Mouse (Mus musculus) bone marrow macrophage, adult 2 months (primary cell): ENCODE measurements around the gene Dhx32. TPM values are rescaled to one million over a fixed set of nuclear protein-coding genes. Genes with fewer than 3 reads are reported as not detected.
"Not testable (repeated sequence)": the region's sequence is repeated elsewhere in the genome, so short reads cannot be mapped to it uniquely, and the experiment has no call there.

Source experiments
- H3K27ac ChIP-seq: 2 replicates; pipeline ENCODE4 v1.5.1; 2012; ENCODE audit warnings: low read depth, low read length; ENCODE audit not compliant: insufficient read depth
- H3K4me1 ChIP-seq: 2 replicates; pipeline ENCODE4 v1.6.1; 2012; ENCODE audit warnings: low read length; ENCODE audit not compliant: control insufficient read depth, insufficient read depth
- H3K4me3 ChIP-seq: 2 replicates; pipeline ENCODE4 v1.5.1; 2012; ENCODE audit warnings: mild to moderate bottlenecking, low read length, moderate library complexity; ENCODE audit not compliant: insufficient read depth
- CTCF ChIP-seq: IDR thresholded peaks from 2 replicates; pipeline ENCODE4 v1.5.1; 2012; ENCODE audit warnings: low read depth, mild to moderate bottlenecking, low read length, moderate library complexity
- POLR2A ChIP-seq: IDR thresholded peaks from 2 replicates; pipeline ENCODE4 v1.6.1; 2012; ENCODE audit warnings: mild to moderate bottlenecking, low read depth, low read length, borderline replicate concordance
- polyA plus RNA-seq: library from polyadenylated mRNA; stranded (reverse); fragments of >200 nt; gene quantifications from 2 replicates; pipeline ENCODE4 v1.2.4, GENCODE M21; 2012; ENCODE audit not compliant: missing spikeins, insufficient read depth, insufficient read length

Dhx32 gene
- polyA plus RNA-seq, 1 experiment: 13.7 TPM

DNA sequence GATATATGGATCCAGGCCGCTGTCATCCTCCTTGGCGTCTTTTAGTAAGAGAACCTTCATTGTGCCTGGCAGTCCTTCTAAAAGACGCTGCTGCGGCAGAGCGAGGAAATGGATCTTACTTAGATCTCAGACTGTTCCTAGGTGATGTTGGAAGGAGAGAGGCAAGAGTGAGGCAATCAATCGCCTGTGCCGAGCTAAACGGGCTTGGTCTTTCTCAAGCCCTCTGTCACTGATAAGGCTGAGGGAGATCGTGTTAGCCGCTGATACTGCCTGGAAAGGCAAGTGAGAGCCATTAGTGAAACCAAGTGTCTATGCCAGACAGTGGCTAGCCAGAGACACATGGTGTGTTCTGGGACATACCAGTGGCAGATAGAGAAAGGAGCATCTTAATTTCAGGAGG, 80.2 kb downstream of the Dhx32 start:
- Histone ChIP-seq H3K27ac (no peak overlapping the region), H3K4me3 (no peak overlapping the region), H3K4me1 (no peaks in the 10 kb centered on the region)
- TF ChIP-seq CTCF (no peak), POLR2A (no peak)

DNA sequence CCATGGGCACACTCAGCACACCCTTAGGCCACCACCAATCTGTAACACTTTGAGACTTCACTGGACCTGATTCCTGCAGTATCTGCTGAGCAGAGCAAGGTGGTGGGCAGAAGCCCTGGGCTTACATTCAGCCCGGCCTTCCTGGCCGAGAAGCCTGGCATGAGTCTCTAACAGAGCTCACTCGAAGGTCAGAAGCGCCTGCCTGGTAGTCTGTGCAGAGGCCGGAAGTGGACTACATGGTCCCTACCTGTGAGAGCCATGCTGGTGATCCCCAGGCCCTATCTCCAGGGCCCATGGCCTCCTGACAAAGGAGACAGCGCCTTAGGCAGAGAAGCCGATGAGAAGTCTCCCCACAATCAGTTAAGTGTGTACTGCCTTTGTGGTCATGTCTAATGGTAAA, 81.2 kb downstream of the Dhx32 start:
- Histone ChIP-seq H3K27ac (no peak overlapping the region), H3K4me3 (no peak overlapping the region), H3K4me1 (no peaks in the 10 kb centered on the region)
- TF ChIP-seq POLR2A (no peak), CTCF (no peak)

DNA sequence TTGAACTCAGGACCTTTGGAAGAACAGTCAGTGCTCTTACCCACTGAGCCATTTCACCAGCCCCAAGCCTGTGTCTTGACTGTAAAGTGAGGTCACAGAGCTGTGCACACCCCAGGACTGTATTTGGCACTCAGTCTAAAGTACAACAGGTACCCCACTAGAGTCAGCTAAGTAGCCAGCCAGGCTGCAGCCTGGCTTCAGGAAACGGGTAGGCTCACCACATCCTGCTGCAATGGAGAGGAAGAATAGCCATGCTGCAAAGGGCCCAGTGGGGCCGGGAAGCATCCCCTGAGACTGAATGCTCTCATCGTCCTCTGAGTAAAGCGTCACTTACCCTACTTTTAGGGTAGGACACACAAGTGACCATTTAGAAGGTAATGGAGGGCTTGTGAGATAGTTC, 82.6 kb downstream of the Dhx32 start:
- Histone ChIP-seq H3K4me3 (no peak overlapping the region), H3K27ac (no peak overlapping the region), H3K4me1 (no peaks in the 10 kb centered on the region)
- TF ChIP-seq CTCF (no peak), POLR2A (no peak)

DNA sequence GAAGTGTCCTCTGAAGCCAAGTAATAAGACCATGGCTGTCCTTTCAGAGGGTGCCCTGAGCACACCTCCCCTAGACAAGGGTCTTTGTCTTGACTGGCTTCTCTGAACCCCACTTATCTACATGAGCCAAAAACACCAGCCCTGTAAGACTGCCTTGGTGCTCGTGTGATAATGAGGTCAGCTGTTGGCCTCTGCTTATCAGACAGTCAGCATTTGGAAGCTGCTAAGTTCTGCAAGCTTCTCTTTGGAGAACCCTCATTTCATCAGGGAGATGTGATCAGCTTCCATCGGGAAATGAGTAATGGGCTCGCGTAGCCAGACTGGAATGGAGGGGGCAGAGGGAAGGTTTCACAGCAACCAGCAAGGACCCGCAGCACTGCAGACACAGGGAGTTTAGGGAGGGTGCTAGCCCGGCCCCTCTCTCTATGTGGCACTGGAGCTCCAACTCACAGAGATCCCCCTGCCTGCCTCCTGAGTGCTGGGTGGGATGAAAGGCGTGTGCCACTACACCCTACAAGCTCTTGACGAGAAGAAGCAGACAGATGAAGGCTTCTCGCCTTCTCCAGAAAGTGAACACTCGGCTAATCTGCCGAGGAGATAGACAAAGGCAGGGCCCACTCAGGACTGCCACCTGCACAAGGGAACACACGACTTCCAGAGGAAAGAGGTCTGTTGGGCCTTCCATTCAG, 84.4 kb downstream of the Dhx32 start:
- Histone ChIP-seq H3K4me1 (no peaks in the 10 kb centered on the region), H3K4me3 (no peak overlapping the region), H3K27ac (no peak overlapping the region)
- TF ChIP-seq CTCF (no peak), POLR2A (no peak)

DNA sequence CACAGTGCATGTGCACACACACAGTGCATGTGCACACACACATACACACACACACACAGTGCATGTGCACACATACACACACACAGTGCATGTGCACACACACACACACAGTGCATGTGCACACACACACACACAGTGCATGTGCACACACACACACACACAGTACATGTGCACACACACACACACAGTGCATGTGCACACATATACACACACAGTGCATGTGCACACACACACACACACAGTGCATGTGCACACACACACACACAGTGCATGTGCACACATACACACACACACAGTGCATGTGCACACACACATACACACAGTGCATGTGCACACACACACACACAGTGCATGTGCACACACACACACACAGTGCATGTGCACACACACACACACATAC, 96.9 kb downstream of the Dhx32 start:
- not testable (repeated sequence) for H3K4me3 ChIP-seq, H3K4me1 ChIP-seq, H3K27ac ChIP-seq

DNA sequence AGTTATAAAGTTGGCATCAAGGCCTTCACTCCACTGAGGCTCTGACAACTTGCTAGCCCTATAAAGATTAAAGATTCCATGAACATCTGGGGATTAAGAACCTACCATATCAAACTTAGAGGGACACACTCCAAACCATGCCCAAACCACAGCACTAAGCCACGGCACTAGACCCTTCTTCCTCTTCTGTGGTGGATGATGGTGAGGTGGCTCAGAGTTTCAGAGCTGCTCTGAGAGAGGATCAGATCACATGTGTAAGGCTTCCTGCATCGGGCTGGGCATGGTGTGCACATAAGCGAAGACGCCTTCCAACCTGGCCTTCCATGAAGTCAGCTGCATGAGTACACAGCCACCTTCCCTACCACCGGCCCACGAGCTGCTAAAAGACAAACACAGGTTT, 97.8 kb downstream of the Dhx32 start:
- no peak for TF ChIP-seq CTCF
- TF ChIP-seq POLR2A: no peak
- Histone ChIP-seq H3K27ac (no peak overlapping the region), H3K4me3 (no peak overlapping the region), H3K4me1 (no peaks in the 10 kb centered on the region; the same call in 1 of the 2 replicates)

DNA sequence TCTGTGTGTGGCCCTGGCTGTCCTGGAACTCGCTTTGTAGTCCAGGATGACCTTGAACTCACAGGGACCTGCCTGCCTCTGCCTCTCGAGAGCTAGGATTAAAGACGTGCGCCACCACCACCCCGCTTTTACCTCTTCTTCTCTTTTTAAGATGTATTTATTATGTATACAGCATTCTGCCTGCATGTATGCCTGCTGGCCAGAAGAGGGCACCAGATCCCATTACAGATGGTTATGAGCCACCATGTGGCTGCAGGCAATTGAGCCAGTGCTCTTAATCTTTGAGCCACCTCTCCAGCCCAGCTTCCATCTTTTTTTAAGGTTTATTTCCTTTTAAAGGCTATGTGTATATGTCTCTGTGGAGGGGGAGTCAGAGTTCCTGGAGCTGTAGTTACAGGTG, 98.4 kb downstream of the Dhx32 start:
- Histone ChIP-seq H3K27ac (no peak overlapping the region), H3K4me1 (no peaks in the 10 kb centered on the region; the same call in 1 of the 2 replicates)
- no peak for TF ChIP-seq POLR2A
- TF ChIP-seq CTCF: no peak; the same call in 1 of the 2 replicates

DNA sequence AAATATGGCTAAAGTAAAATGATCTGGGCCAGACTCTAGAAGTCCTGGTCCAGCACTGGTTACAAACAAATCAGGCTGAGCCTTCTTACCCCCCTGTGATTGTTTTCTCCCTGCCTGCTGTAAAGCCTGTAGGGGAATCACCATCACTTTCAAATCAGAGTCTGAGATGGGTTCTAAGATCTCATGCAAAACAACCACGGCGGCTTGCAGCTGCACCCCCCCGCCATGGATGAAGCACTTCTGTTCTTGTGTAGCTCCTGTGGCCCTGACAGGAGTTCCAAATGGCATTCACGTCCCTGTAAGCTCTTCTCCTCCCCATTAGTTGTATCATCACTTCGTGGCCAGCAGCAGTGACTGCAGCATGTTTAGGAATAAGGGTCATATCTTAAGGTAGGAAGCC, 98.9 kb downstream of the Dhx32 start:
- TF ChIP-seq POLR2A (no peak), CTCF (no peak)
- Histone ChIP-seq H3K4me3 (no peak overlapping the region), H3K4me1 (no peaks in the 10 kb centered on the region; the same call in 1 of the 2 replicates), H3K27ac (no peak overlapping the region)

More for the DNA sequence above, 98.4 kb downstream of the Dhx32 start:
- no peak overlapping the region for H3K4me3 ChIP-seq

DNA sequence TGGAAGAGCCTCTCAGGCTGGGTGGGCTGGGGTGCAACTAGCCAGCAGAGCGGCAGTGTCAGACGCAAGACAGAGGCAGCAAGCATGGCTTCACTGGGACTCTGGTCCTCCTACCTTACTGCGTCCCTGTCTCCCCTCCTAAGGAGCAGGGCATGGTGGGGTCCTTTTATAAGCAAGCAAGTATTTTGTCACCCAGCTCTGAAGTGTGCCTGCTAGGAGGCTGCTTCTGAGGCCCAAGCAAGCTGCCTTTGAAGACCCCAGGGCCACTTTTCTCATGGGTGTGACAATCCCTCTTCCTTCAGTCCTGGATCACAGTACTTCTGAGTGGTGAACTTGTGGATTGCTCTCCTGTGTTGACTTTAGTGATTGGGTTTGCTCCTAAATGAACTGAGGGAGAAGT, 102.6 kb downstream of the Dhx32 start, which contains the start of gene Mmp21:
TSS of gene Mmp21 (minus strand) at position 101 of the 400 bp plus-strand sequence.
- TF ChIP-seq CTCF (no peak), POLR2A (no peak)
- no peak within 1 kb of the TSS for H3K4me3 ChIP-seq
- H3K27ac ChIP-seq: no peak within 1 kb of the TSS
- H3K4me1 ChIP-seq: no peaks in the 10 kb centered on the region; the same call in 1 of the 2 replicates

DNA sequence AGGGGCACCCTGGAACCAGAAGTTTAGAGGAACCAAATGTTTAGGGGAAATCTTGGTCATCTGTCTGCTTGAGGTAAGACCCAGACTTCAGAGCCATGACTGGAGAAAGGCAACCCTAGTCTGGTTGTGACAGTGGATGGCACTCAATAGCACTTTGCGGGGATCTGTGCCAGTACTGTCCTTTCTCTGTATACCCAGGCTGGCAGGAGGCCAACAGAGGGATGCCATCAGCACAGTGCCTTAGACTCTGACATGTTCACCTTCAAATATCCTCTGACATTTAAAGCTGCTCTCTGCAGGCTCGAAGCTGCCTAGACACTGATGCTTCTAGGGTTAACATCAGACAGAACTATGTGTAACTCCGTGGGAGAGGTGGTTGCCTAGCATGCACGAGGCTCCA, 103.1 kb downstream of the Dhx32 start:
- TF ChIP-seq CTCF (no peak), POLR2A (no peak)
- H3K27ac ChIP-seq: no peak overlapping the region
- H3K4me3 ChIP-seq: no peak overlapping the region
- H3K4me1 ChIP-seq: no peaks in the 10 kb centered on the region; the same call in 1 of the 2 replicates
